Mouse (Mus musculus): ENCODE results near the gene Etfbkmt.
A peak's percentile ranks its signal among the peaks of the same experiment; 100 is the strongest.
"Not testable (repeated sequence)": the region's sequence is repeated elsewhere in the genome, so short reads cannot be mapped to it uniquely, and the experiment has no call there.

Gene Etfbkmt

GRCm38 (mm10) chr6:149184007-149184406 lies 44.4 kb downstream of the Etfbkmt start:
- DNase-seq (ENCODE audit: low read depth, low spot score), result no peak

- DNase-seq (ENCODE audit: low read depth, low spot score), result no peak
These were observed 47.7 kb downstream of the Etfbkmt start for GRCm38 (mm10) chr6:149187371-149187770.

GRCm38 (mm10) chr6:149188041-149188924 lies 48.6 kb downstream of the Etfbkmt start, which contains the start of gene Amn1:
Gene Amn1 (minus strand): TSS chr6:149188712.
- peak; percentile 96 for DNase-seq (ENCODE audit: low read depth, low spot score)

DNA sequence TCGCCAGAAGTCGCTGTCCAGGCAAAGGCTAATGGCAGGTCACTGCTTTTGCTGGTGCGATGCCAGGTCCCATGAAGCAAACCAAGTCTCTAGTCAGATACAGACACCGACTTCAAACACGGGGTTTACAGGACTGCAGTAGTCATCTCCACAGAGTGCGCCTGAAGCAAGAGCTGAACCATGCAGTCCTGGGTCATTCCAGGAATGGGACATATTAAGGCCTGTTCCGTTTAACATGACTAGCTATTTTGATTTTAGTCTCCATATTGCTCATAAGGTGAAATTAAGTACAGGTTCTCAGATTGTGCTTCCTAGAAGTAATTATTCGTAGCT lies 49.2 kb downstream of the Etfbkmt start:
- no peak for DNase-seq (ENCODE audit: low read depth, low spot score)

DNA sequence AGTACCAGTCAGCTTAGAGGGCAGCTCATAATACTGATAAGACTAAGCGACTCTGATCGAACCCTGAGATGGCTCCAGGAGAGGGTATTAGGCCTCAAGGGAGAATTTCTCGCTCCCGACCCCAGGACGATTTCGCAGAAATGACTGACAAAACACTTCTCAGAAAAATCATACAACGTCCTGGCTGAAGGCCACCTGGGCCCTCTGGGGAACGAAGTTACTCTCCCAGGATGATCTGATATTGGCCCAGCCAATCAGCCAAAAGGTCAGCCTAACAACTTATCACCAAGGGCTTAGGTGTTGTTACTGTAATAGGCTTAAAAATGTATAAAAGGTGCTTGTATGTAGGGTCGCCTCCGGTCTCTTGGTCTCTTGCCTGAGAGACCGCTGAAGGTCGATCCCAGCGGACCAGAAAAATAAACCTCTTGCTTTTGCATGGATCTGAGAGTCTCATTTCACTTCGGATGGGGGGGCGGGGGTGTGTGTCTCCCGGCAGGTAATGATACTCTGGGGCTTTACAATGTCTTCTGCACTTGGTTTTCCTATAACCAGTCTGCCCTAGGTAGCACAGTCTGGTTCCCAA lies 49.8 kb downstream of the Etfbkmt start:
- peak; percentile 19 for DNase-seq (ENCODE audit: low read depth, low spot score)

- DNase-seq (ENCODE audit: low read depth, low spot score), result not testable (repeated sequence)
These were observed 52.3 kb downstream of the Etfbkmt start for GRCm38 (mm10) chr6:149191951-149192350.

GRCm38 (mm10) chr6:149193276-149193905 lies 53.7 kb downstream of the Etfbkmt start:
- peak; percentile 74 for DNase-seq (ENCODE audit: low read depth, low spot score)

DNA sequence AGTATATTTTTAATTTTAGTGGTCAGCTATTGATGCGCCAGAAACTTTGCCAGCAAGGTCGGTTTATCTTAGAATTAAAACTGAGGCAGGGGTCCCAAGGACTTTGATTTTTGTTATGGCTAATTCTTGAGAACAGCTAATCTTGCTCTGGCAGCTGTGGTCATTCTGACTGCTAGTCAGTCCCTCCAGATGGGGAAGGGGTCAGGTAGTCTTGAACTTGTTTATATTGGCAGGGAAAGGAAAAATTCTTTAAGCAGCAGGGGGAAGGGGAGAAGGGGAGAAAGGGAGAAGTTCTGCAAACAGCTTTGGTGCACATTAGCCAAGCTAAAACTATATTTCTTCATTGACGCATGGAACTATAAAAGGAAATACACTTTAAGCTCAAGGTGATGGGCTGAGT lies 57.5 kb downstream of the Etfbkmt start:
- DNase-seq (ENCODE audit: low read depth, low spot score), result no peak

DNA sequence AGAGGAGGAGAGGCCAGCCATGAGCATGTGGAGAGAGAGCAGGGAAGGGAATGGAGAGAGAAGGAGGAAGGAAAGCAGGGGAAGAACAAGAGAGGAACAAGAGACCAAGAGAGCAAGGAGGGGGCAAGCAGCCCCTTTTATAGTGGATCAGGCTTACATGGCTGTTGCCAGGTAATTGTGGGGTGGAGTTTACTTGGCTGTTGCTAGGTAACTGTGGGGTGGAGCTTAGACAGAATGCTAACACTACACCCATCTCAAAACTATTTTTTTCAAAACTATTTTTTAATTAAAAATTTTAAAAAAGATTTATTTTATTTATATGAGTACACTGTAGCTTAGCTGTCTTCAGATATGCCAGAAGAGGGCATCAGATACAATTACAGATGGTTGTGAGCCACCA lies 58.9 kb downstream of the Etfbkmt start:
- DNase-seq (ENCODE audit: low read depth, low spot score), result no peak

Measured in CD4-positive, CD25-positive, alpha-beta regulatory T cell, adult 2 months (primary cell).